In genomic region chr4:155838187-155839153, GRCm38 (mm10) we compare ENCODE assay signal across 8 mouse cellular contexts. TPM values are rescaled to one million over a fixed set of nuclear protein-coding genes. Genes with fewer than 3 reads are reported as not detected.
DNase-seq lines count a peak whose midpoint lies in the region; ATAC-seq and TF ChIP-seq lines count a peak whose summit lies in the region.

No protein-coding gene starts in this region.

- H3K27me3 ChIP-seq in lung, embryonic 16.5 days (ENCODE audit: control insufficient read depth, insufficient read depth, low read depth, low read length): peaks cover 8% of the 10 kb centered on the region
- H3K27me3 ChIP-seq in hindbrain, postnatal 0 days (ENCODE audit: insufficient read depth, low read length): peaks cover 4% of the 10 kb centered on the region; the same call in 1 of the 2 replicates
- H3K27me3 ChIP-seq in midbrain, embryonic 13.5 days: peaks cover 21% of the 10 kb centered on the region

- no peak for DNase-seq in lung, adult 18-20 months
- peak; percentile 67 for DNase-seq in gastrocnemius, adult 18-20 months (ENCODE audit: low spot score)
- no peak for DNase-seq in hindbrain, postnatal 0 days (ENCODE audit: low spot score)
- peak; percentile 80 for DNase-seq in skeletal muscle tissue, adult 2 months (ENCODE audit: low read depth, low spot score)
- DNase-seq in embryo, embryonic 11 days: no peak
- no peak for DNase-seq in thymus, postnatal 4 days

- H3K27ac ChIP-seq in lung, embryonic 16.5 days (ENCODE audit: low read length): peak overlapping the region; percentile 99
- peak overlapping the region; percentile 66; the same call in 1 of the 2 replicates for H3K27ac ChIP-seq in hindbrain, postnatal 0 days
- no peak overlapping the region for H3K27ac ChIP-seq in midbrain, embryonic 13.5 days

- H3K4me3 ChIP-seq in lung, embryonic 16.5 days (ENCODE audit: low read length): no peak overlapping the region
- no peak overlapping the region for H3K4me3 ChIP-seq in hindbrain, postnatal 0 days (ENCODE audit: low read length)
- H3K4me3 ChIP-seq in midbrain, embryonic 13.5 days (replicated peaks): no peak overlapping the region

- H3K36me3 ChIP-seq in lung, embryonic 16.5 days (ENCODE audit: control insufficient read depth, insufficient read depth, low read length): peaks cover 13% of the 10 kb centered on the region
- no peaks in the 10 kb centered on the region for H3K36me3 ChIP-seq in hindbrain, postnatal 0 days (ENCODE audit: insufficient read depth, low read length)
- H3K36me3 ChIP-seq in midbrain, embryonic 13.5 days: 0 out of 2 replicates have a peak, but pooled peaks cover 6% of the 10 kb centered on the region

- H3K9ac ChIP-seq in lung, embryonic 16.5 days (ENCODE audit: low read length): peak overlapping the region; percentile 28
- H3K9ac ChIP-seq in hindbrain, postnatal 0 days (replicated peaks; ENCODE audit: low read length): no peak overlapping the region
- H3K9ac ChIP-seq in midbrain, embryonic 13.5 days (replicated peaks): no peak overlapping the region

- peak; percentile 37 for ATAC-seq in lung, embryonic 16.5 days (ENCODE audit: low read depth)
- ATAC-seq in hindbrain, postnatal 0 days: no peak
- no peak for ATAC-seq in midbrain, embryonic 13.5 days

- H3K9me3 ChIP-seq in lung, embryonic 16.5 days (ENCODE audit: control insufficient read depth, low read length): no peaks in the 10 kb centered on the region
- no peaks in the 10 kb centered on the region for H3K9me3 ChIP-seq in hindbrain, postnatal 0 days (ENCODE audit: low read length)
- H3K9me3 ChIP-seq in midbrain, embryonic 13.5 days: no peaks in the 10 kb centered on the region

- H3K4me1 ChIP-seq in lung, embryonic 16.5 days (replicated peaks; ENCODE audit: control insufficient read depth, insufficient read depth, low read length): peaks cover 45% of the 10 kb centered on the region
- no peaks in the 10 kb centered on the region for H3K4me1 ChIP-seq in hindbrain, postnatal 0 days (ENCODE audit: insufficient read depth, low read length)
- peaks cover 34% of the 10 kb centered on the region for H3K4me1 ChIP-seq in midbrain, embryonic 13.5 days (replicated peaks)

- WGBS in lung, embryonic 16.5 days: 30% methylated on average over 8 of the region's 8 CpGs
- 53% methylated on average over 8 of the region's 8 CpGs for WGBS in hindbrain, postnatal 0 days
- WGBS in midbrain, embryonic 13.5 days: 62% methylated on average over 8 of the region's 8 CpGs

- no peak for TF ChIP-seq CTCF in hindbrain, postnatal 0 days (IDR thresholded peaks at IDR 0.05; ENCODE audit: low read depth)

- peak overlapping the region; percentile 92 for H3K4me2 ChIP-seq in lung, embryonic 16.5 days (ENCODE audit: low read depth, low read length)
- no peak overlapping the region for H3K4me2 ChIP-seq in hindbrain, postnatal 0 days (ENCODE audit: low read depth, low read length)
- H3K4me2 ChIP-seq in midbrain, embryonic 13.5 days (replicated peaks): no peak overlapping the region

RNA-seq across cellular contexts. Expression of gene Mxra8, which starts 1.0 kb away (rescaled TPM):
- 246 and 255 TPM in 2 replicates for polyA plus RNA-seq in lung, embryonic 16.5 days (2015; fragmentation: Nextera tagmentation; extraction: Ambion mirVana)
- total RNA-seq in gastrocnemius, adult 18-20 months (2021): 10 to 100 TPM; 25.0 to 29.7 TPM
- 45.8 and 58.9 TPM in 2 replicates for total RNA-seq in hindbrain, postnatal 0 days (2014; rRNA removed)
- 39.4 and 41.6 TPM in 2 replicates for polyA plus RNA-seq in hindbrain, postnatal 0 days (2015; fragmentation: Nextera tagmentation; extraction: Ambion mirVana)
- polyA plus RNA-seq in midbrain, embryonic 13.5 days (2015; fragmentation: Nextera tagmentation; extraction: Ambion mirVana): 17.9 and 22.2 TPM in 2 replicates

RNA-seq across cellular contexts. Expression of gene Aurkaip1, which starts 7.4 kb away (rescaled TPM):
- 141 and 146 TPM in 2 replicates for polyA plus RNA-seq in lung, embryonic 16.5 days (2015; fragmentation: Nextera tagmentation; extraction: Ambion mirVana)
- total RNA-seq in gastrocnemius, adult 18-20 months (2021): 10 to 100 TPM; 79.5 to 82.6 TPM
- total RNA-seq in hindbrain, postnatal 0 days (2014; rRNA removed): 110 and 143 TPM in 2 replicates
- 162 and 175 TPM in 2 replicates for polyA plus RNA-seq in hindbrain, postnatal 0 days (2015; fragmentation: Nextera tagmentation; extraction: Ambion mirVana)
- 140 and 146 TPM in 2 replicates for polyA plus RNA-seq in midbrain, embryonic 13.5 days (2015; fragmentation: Nextera tagmentation; extraction: Ambion mirVana)

RNA-seq across cellular contexts. Expression of gene Dvl1, which starts 8.7 kb away (rescaled TPM):
- polyA plus RNA-seq in lung, embryonic 16.5 days (2015; fragmentation: Nextera tagmentation; extraction: Ambion mirVana): 4.5 and 6.0 TPM in 2 replicates
- total RNA-seq in gastrocnemius, adult 18-20 months (2021): 100 to 1,000 TPM; 104 to 106 TPM
- total RNA-seq in hindbrain, postnatal 0 days (2014; rRNA removed): 141 and 166 TPM in 2 replicates
- 16.0 and 16.4 TPM in 2 replicates for polyA plus RNA-seq in hindbrain, postnatal 0 days (2015; fragmentation: Nextera tagmentation; extraction: Ambion mirVana)
- polyA plus RNA-seq in midbrain, embryonic 13.5 days (2015; fragmentation: Nextera tagmentation; extraction: Ambion mirVana): 8.1 and 8.4 TPM in 2 replicates

RNA-seq across cellular contexts. Expression of gene Tas1r3, which starts 24.7 kb away (rescaled TPM):
- 0.24 and 0.30 TPM in 2 replicates for polyA plus RNA-seq in lung, embryonic 16.5 days (2015; fragmentation: Nextera tagmentation; extraction: Ambion mirVana)
- total RNA-seq in gastrocnemius, adult 18-20 months (2021): under 1 TPM; 0.09 to 0.12 TPM
- 0.04 and 1.5 TPM in 2 replicates for total RNA-seq in hindbrain, postnatal 0 days (2014; rRNA removed)
- polyA plus RNA-seq in hindbrain, postnatal 0 days (2015; fragmentation: Nextera tagmentation; extraction: Ambion mirVana): 0.13 and 0.23 TPM in 2 replicates
- polyA plus RNA-seq in midbrain, embryonic 13.5 days (2015; fragmentation: Nextera tagmentation; extraction: Ambion mirVana): 0.80 and 0.83 TPM in 2 replicates

RNA-seq across cellular contexts. Expression of gene Ccnl2, which starts 26.2 kb away (rescaled TPM):
- 179 and 185 TPM in 2 replicates for polyA plus RNA-seq in lung, embryonic 16.5 days (2015; fragmentation: Nextera tagmentation; extraction: Ambion mirVana)
- 10 to 100 TPM; 15.4 to 18.3 TPM for total RNA-seq in gastrocnemius, adult 18-20 months (2021)
- 57.6 and 80.2 TPM in 2 replicates for total RNA-seq in hindbrain, postnatal 0 days (2014; rRNA removed)
- 82.6 and 90.6 TPM in 2 replicates for polyA plus RNA-seq in hindbrain, postnatal 0 days (2015; fragmentation: Nextera tagmentation; extraction: Ambion mirVana)
- 182 and 189 TPM in 2 replicates for polyA plus RNA-seq in midbrain, embryonic 13.5 days (2015; fragmentation: Nextera tagmentation; extraction: Ambion mirVana)

Comparison
In these comparisons a context has a peak if more than half of its experiments do, and no peak if none do; other contexts are left out.
1. DNase-seq: peak in gastrocnemius, adult 18-20 months (single experiment) and skeletal muscle tissue, adult 2 months (single experiment); none in lung, adult 18-20 months (0 of 2), hindbrain, postnatal 0 days (single experiment), embryo, embryonic 11 days (single experiment) and thymus, postnatal 4 days (single experiment).